Comparison of ENCODE assay signal across 10 mouse cellular contexts in genomic region chr12:55626711-55627110, GRCm38 (mm10). TPM values are rescaled to one million over a fixed set of nuclear protein-coding genes. Genes with fewer than 3 reads are reported as not detected.
DNase-seq lines count a peak whose midpoint lies in the region; ATAC-seq lines count a peak whose summit lies in the region.
"Had no signal": no experiment of that assay in that cellular context is flagged by ENCODE, and none has a peak within 500 bp of the region (broad histone marks: within the 10 kb centered on the region; RNA-seq: fewer than 3 reads in every experiment).

No protein-coding gene starts in this region.

- no peak overlapping the region for H3K4me2 ChIP-seq in liver, embryonic 11.5 days
- H3K4me2 ChIP-seq: heart, embryonic 15.5 days; lung, embryonic 15.5 days had no signal

- no peak overlapping the region for H3K4me3 ChIP-seq in liver, embryonic 11.5 days (ENCODE audit: low read depth, low read length)
- H3K4me3 ChIP-seq: heart, embryonic 15.5 days; lung, embryonic 15.5 days had no signal

- DNase-seq in embryo, embryonic 10 days (ENCODE audit: low spot score) = peak; percentile 46
- no peak for DNase-seq in embryo, embryonic 9.5 days (ENCODE audit: extremely low spot score)
- DNase-seq in liver (peak; percentile 14), WW6 (ENCODE audit: low read depth, low spot score) (peak; percentile 28)
- no peak for DNase-seq in liver, embryonic 11.5 days (ENCODE audit: low spot score)
- DNase-seq in retina, adult 2 months (ENCODE audit: low read depth, low spot score) = peak; percentile 44
- DNase-seq in ovary, postnatal 14 days (ENCODE audit: low spot score) = no peak
- no peak for DNase-seq in spleen, postnatal 36 days (ENCODE audit: low spot score in 2 of 2)

- H3K36me3 ChIP-seq in liver, embryonic 11.5 days (ENCODE audit: control insufficient read depth, insufficient read depth, low read length) = no peaks in the 10 kb centered on the region
- H3K36me3 ChIP-seq: heart, embryonic 15.5 days; lung, embryonic 15.5 days had no signal

- no peak overlapping the region for H3K9ac ChIP-seq in liver, embryonic 11.5 days (ENCODE audit: low read depth, low read length)
- H3K9ac ChIP-seq: heart, embryonic 15.5 days; lung, embryonic 15.5 days had no signal

- ATAC-seq in liver, embryonic 11.5 days (replicated peaks; ENCODE audit: low FRiP score) = no peak

- peaks cover 9% of the 10 kb centered on the region; the same call in 1 of the 2 replicates for H3K4me1 ChIP-seq in liver, embryonic 11.5 days (replicated peaks; ENCODE audit: control insufficient read depth, insufficient read depth, low read length)
- H3K4me1 ChIP-seq: lung, embryonic 15.5 days had no signal

- no peak overlapping the region for H3K27ac ChIP-seq in liver, embryonic 11.5 days (ENCODE audit: low read depth, low read length)
- H3K27ac ChIP-seq: heart, embryonic 15.5 days; lung, embryonic 15.5 days had no signal

- WGBS in liver, embryonic 11.5 days = 54% methylated on average over 4 of the region's 4 CpGs

- no peaks in the 10 kb centered on the region for H3K9me3 ChIP-seq in liver, embryonic 11.5 days (ENCODE audit: control insufficient read depth, low read length)
- H3K9me3 ChIP-seq: heart, embryonic 15.5 days; lung, embryonic 15.5 days had no signal

- H3K27me3 ChIP-seq in liver, embryonic 11.5 days (replicated peaks; ENCODE audit: control insufficient read depth, insufficient read depth, low read length) = no peaks in the 10 kb centered on the region
- H3K27me3 ChIP-seq: heart, embryonic 15.5 days; lung, embryonic 15.5 days had no signal

RNA-seq across cellular contexts. Expression of gene Insm2, which starts 27.5 kb away (rescaled TPM):
- polyA plus RNA-seq in liver, embryonic 11.5 days (2014; fragmentation: Nextera tagmentation; extraction: Ambion mirVana) = 0.05 TPM in 1 of 2 replicates, not detected in the other

Comparison
In these comparisons a context has a peak if more than half of its experiments do, and no peak if none do; other contexts are left out.
1. DNase-seq: peak in embryo, embryonic 10 days (single experiment), liver (single experiment), WW6 (single experiment) and retina, adult 2 months (single experiment); none in embryo, embryonic 9.5 days (single experiment), liver, embryonic 11.5 days (single experiment), ovary, postnatal 14 days (single experiment) and spleen, postnatal 36 days (0 of 2).